Mouse (Mus musculus) sigmoid colon, adult 10 weeks (tissue): Measurements from ENCODE around the gene Kti12. TPM values are rescaled to one million over a fixed set of nuclear protein-coding genes. Genes with fewer than 3 reads are reported as not detected.

Experiments used
- polyA plus RNA-seq: library from polyadenylated mRNA; stranded (reverse); fragments of 350-450 nt; fragmentation: Illumina TruSeq; extraction: RNeasy Lipid Tissue Mini Kit (QIAGEN cat#74804); gene quantifications from one replicate; pipeline ENCODE4 v1.2.3, GENCODE M21; 2014; ENCODE audit warnings: low read depth, low replicate concordance

Kti12 gene
- polyA plus RNA-seq, result 15.6 TPM

DNA sequence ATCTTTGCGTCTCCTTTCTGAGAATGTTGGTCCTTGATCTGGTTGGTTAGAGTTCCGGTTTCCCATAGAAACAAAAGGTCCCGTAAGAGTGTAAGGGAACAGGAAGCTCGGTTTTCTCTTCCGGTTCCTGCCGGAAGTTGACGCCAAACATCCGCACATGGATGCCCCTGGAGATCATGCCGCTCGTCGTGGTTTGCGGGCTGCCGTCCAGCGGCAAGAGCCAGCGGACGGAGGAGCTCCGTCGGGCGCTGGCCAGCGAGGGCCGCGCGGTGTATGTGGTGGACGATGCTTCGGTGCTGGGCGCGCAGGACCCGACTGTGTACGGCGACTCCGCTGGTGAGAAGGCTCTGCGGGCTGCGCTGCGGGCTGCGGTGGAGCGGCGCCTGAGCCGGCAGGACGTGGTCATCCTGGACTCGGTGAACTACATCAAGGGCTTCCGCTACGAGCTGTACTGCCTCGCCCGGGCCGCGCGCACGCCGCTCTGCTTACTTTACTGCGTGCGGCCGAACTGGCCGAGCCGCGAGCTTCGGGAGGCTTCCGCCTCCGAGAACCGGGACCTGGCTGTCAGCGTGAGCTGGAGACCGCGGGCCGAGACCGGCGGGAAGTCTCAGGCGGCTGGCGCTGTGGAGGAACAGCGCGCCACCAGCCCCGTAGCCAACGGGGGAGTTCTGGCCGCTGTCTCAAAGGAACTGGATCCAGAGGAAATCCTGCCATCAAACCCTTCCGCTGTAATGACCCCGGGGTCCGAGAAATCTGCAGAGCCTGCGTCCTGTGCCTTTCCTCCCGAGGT, at the start of gene Kti12:
TSS of gene Kti12 (plus strand) at position 71 of the 790 bp plus-strand sequence.

DNA sequence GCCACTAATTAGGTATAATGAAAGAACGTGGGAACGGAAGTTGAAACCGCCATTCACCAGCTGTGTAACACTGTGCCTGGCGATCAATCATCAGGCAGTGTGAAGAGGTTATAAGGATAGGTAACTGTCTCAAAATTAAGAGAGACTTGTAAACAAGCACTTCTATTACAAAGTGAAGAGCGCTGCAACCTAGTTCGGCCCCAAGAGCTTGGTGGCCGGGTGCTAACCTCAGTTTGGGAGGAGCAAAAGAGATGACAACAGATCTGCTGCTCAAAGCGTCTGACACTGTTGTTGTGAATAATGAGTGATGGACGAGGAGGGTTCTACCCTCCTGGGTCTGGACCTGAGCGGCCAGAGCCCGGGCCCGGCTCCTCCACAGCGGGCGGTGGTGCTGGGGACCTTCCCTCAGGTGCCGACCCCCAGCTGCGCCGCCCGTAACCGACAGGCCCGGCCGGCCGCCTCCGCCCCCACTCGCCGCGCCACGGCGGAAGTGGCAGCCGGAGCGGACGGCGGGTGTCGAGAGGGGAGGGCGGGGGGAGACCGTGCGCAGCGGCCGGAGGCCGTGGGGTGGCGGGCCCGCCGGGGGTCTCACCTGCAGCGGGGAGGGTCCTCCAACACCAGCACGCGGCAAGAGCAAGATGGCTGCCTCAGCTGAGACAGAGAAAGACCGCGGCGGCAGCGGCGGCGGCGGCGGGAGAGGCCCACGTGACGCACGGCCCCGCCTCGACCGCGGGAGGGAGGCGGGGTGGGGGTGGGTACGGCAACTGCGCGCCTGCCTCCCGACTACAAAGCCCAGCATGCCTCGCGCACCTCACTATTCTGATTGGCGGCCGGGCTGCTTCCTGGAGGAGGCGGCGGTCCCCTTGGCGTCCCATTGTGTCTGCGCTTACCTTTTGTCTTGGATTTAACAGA, 14.4 kb upstream of the Kti12 start, which contains the start of gene Btf3l4:
TSS of gene Btf3l4 (minus strand) at position 699 of the 912 bp plus-strand sequence.

DNA sequence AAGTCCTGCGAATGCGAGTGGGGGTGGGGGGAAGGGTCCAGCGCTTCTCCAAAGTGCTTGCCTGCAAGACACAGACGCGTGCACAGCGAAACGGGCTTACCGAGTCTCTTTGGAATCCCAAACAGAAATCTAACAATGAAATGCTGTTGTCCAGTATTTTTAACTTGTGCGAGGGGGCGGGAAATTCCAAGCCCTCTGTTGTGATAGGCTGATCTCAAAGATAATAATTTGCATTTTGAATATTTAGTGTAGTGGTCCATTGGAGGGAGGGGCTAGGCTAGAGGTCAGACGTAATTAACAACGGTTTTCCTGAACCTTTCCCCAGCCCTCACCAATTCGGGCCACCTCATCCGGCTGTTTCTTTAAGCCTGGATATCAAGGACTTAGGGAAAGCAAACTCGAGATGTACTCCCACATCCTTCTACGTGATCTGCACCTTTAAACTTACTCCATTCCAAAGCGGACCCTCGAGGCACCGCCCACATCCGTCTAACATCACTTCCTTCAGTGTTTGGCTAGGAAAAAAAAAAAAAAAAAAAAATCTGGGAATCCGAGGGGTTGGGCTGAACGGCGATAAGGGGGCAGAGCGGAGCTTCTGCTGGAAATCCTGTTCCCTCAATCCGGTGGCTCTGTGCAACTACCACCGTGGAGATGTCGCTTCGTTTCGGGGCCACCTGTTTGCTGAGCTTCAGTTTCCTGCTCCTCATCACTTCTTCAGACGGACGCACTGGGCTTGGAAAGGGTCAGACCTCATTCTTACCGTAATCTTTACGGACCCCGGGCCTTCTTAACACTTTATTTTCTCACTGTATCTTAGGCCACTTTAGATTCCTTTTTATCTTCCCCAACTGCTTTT, 13.2 kb upstream of the Kti12 start, which contains the start of gene Txndc12:
TSS of gene Txndc12 (plus strand) at position 487 of the 856 bp plus-strand sequence.

DNA sequence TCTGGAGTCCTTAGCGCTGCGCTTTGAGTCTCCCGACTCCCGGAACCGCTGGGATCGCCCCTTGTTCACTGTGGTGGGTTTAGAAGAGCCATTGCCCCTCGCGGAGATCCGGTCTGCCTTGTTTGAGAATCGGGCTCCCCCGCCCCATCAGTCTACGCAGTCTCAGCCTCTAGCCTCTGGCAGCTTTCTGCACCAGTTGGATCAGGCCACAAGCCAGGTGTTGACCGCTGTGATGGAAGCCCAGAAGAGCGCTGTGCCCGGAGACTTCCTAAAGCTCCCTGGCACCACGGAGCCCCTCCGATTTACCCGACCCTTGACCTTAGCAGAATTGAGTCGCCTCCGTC, 892 bp downstream of the Kti12 start, which contains the start of gene A730015C16Rik:
TSS of gene A730015C16Rik (minus strand) at position 115 of the 344 bp plus-strand sequence.

DNA sequence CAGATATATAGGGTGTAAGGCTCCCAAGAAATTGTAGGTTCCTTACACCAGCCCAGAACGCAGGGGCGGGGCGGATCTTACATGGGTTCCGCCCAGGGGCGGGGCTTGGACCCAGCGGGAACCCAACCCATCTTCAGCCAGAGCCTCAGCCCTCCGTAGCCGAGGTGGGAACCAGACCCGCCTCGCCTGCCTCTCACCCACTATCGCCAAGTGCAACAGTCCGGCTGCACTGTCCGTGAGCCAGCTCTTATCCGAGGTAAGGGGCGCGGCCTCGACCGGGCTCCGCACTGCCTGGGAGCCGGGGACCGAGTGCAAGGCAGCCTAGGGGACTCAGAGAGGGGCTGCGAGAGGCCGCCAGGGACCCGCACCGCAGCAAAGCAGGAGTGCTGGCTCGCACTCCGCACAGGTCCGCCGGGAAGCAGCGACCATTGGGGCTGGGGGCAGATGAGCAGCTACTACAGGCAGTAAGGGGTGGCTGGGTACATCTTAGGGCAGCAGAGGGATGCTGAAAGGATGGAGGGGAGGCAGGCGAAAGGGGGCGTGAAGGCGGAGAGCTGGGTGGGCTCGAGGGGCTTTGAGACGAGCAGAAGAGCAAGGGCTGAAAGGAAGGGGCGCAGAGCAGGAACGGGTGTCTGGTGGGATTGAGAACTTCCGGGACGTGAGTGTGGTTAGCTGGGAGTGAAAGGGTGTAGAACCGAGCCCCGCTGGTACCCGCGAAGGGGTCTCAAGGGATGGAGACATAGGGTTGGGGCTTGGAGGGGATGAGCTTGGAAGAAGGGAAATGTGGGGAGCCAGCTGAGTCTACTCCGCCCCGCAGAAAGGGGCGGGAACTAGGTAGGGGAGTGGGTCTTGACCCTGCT, 31.6 kb downstream of the Kti12 start, which contains the start of gene Rab3b:
TSS of gene Rab3b (plus strand) at position 101 of the 860 bp plus-strand sequence.

Other genes starting within 250 kb of the Kti12 start
- 64.3 TPM for gene Cc2d1b, start 227.8 kb upstream of the Kti12 start, polyA plus RNA-seq
- gene 3110021N24Rik, start 128.1 kb upstream of the Kti12 start, polyA plus RNA-seq, result 1.7 TPM
- 28.0 TPM for gene Zfyve9, start 67.0 kb upstream of the Kti12 start, polyA plus RNA-seq
- gene Btf3l4, start 14.2 kb upstream of the Kti12 start, polyA plus RNA-seq, result 219 TPM
- 47.0 TPM for gene Txndc12, start 13.2 kb upstream of the Kti12 start, polyA plus RNA-seq
- gene A730015C16Rik, start 834 bp downstream of the Kti12 start, polyA plus RNA-seq, result not detected
- 3.9 TPM for gene Rab3b, start 31.3 kb downstream of the Kti12 start, polyA plus RNA-seq
- gene Nrd1, start 152.9 kb downstream of the Kti12 start, polyA plus RNA-seq, result 368 TPM